Mouse (Mus musculus): Measurements from ENCODE around the gene Gm10309. TPM values are rescaled to one million over a fixed set of nuclear protein-coding genes. Genes with fewer than 3 reads are reported as not detected.
A peak's percentile ranks its signal among the peaks of the same experiment; 100 is the strongest.

The Gm10309 gene
- polyA plus RNA-seq, 1 experiment: 0.05 TPM

DNA sequence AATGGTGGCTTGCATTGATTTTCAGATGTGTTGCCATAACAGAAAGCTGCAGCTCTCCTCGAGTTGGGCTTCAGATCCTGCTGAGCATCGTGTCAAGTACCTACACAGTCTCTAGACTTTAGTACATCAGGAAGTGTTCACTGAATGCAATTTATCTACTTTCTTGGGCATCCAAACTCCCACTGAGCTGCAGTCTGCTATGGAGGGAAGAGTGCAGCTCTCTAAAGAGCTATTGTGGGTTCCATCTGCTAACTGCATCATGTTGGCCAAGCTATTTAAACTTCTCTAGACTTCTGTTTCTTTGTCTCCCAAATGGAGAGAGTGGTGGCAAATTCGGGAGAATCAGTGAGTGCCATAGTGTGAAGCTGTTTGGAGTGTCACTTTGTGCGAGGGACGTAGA, 11.6 kb upstream of the Gm10309 start:
- no peaks in the 10 kb centered on the region; the same call in 1 of the 2 replicates for H3K4me1 ChIP-seq (ENCODE audit: control insufficient read depth, insufficient read depth, insufficient read length, low read length)
- H3K27me3 ChIP-seq (ENCODE audit: control insufficient read depth, insufficient read depth, low read length): no peaks in the 10 kb centered on the region
- H3K4me3 ChIP-seq (ENCODE audit: low read depth, low read length): no peak overlapping the region
- 80% methylated on average over 5 of the region's 5 CpGs for WGBS
- no peaks in the 10 kb centered on the region for H3K36me3 ChIP-seq (ENCODE audit: control insufficient read depth, insufficient read depth, low read length)
- H3K27ac ChIP-seq (ENCODE audit: insufficient read depth, low read depth, low read length): no peak overlapping the region
- TF ChIP-seq POLR2A (IDR thresholded peaks at IDR 0.05; ENCODE audit: low read depth, low read length): no peak
- no peak for TF ChIP-seq CTCF (IDR thresholded peaks at IDR 0.05; ENCODE audit: extremely low read depth, insufficient read length, insufficient replicate concordance, low read depth, low read length)

DNA sequence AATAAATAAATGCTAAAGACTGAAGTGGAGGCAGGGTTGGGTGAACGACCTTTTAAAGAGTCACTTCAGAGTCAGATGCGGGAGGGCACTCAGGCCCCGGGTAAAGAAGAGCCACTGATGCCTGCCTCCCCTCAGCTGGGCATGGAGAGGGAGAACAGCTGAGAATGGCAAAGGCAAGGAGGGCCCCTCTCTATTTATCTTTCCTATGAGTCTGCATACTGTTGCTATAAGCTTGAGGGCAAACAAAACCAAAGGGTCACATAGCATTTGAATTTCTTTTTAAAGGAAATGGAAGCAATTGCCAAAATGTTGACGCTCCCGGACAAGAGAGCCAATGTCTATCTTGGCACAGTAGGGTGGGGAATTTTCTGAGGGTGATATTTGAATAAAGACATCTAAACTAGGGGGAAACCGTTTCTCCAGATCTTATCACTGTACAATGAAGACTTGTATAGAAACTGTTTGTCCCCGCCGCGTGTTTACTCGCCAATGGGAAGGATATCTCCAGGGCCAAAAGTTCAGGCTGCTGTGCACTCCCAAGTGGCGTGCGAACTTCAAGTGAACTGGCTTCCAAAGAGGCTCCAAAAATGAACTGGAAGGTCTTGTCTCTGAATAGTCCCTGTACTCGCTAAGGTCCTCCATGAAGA, 10.1 kb upstream of the Gm10309 start:
- no peaks in the 10 kb centered on the region for H3K36me3 ChIP-seq (ENCODE audit: control insufficient read depth, insufficient read depth, low read length)
- H3K27ac ChIP-seq (ENCODE audit: insufficient read depth, low read depth, low read length): peak overlapping the region; percentile 63

DNA sequence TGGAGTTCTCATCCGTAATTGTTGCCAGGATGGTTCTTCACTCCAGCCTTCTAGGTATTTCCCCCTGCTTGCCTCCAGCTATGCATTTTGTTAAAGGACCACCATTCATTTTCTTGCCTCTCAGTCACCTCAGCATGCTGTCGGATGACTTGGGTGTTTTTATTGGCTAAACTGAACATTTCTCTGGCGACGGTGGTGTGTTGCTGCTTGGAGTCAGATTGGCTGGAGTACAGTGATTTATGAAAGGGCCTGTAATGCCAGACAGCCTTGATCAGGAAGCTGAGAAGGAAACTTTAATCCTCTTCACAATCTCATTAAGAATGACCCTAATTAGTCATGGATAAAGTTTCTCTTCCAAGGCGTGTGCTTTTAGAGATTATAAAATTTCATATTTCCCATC, 4.8 kb upstream of the Gm10309 start:
- TF ChIP-seq CTCF (IDR thresholded peaks at IDR 0.05; ENCODE audit: extremely low read depth, insufficient read length, insufficient replicate concordance, low read depth, low read length) (no peak), POLR2A (IDR thresholded peaks at IDR 0.05; ENCODE audit: low read depth, low read length) (no peak)
- no peaks in the 10 kb centered on the region; the same call in 1 of the 2 replicates for H3K4me1 ChIP-seq (ENCODE audit: control insufficient read depth, insufficient read depth, insufficient read length, low read length)
- no peak overlapping the region for H3K4me3 ChIP-seq (ENCODE audit: low read depth, low read length)
- no peaks in the 10 kb centered on the region for H3K27me3 ChIP-seq (ENCODE audit: control insufficient read depth, insufficient read depth, low read length)
- H3K36me3 ChIP-seq (ENCODE audit: control insufficient read depth, insufficient read depth, low read length): no peaks in the 10 kb centered on the region
- no peak overlapping the region for H3K27ac ChIP-seq (ENCODE audit: insufficient read depth, low read depth, low read length)
- 76% methylated on average over 5 of the region's 5 CpGs for WGBS

More for the DNA sequence above, 10.1 kb upstream of the Gm10309 start:
- WGBS: 58% methylated on average over 13 of the region's 13 CpGs
- Histone ChIP-seq H3K27me3 (ENCODE audit: control insufficient read depth, insufficient read depth, low read length) (no peaks in the 10 kb centered on the region), H3K4me1 (ENCODE audit: control insufficient read depth, insufficient read depth, insufficient read length, low read length) (no peaks in the 10 kb centered on the region; the same call in 1 of the 2 replicates), H3K4me3 (ENCODE audit: low read depth, low read length) (no peak overlapping the region)
- no peak for TF ChIP-seq CTCF (IDR thresholded peaks at IDR 0.05; ENCODE audit: extremely low read depth, insufficient read length, insufficient replicate concordance, low read depth, low read length)

DNA sequence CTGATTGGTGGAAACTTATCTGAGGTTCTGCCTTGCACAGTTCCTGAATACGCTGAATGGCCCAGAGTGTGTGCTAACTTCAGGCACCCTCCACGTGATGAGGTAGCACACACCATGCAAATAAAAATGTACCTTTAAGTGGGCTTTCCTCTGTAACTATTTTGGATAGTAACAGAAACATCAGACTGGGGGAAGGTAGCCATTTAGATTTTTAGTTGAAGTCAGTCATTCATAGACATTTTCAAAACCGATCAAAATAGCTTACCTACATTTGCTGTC, 3.1 kb upstream of the Gm10309 start:
- H3K27me3 ChIP-seq (ENCODE audit: control insufficient read depth, insufficient read depth, low read length): no peaks in the 10 kb centered on the region
- no peaks in the 10 kb centered on the region for H3K36me3 ChIP-seq (ENCODE audit: control insufficient read depth, insufficient read depth, low read length)
- WGBS: 81% methylated on average over 3 of the region's 3 CpGs
- no peaks in the 10 kb centered on the region; the same call in 1 of the 2 replicates for H3K4me1 ChIP-seq (ENCODE audit: control insufficient read depth, insufficient read depth, insufficient read length, low read length)
- no peak overlapping the region for H3K4me3 ChIP-seq (ENCODE audit: low read depth, low read length)
- TF ChIP-seq POLR2A (IDR thresholded peaks at IDR 0.05; ENCODE audit: low read depth, low read length) (no peak), CTCF (IDR thresholded peaks at IDR 0.05; ENCODE audit: extremely low read depth, insufficient read length, insufficient replicate concordance, low read depth, low read length) (no peak)
- no peak overlapping the region for H3K27ac ChIP-seq (ENCODE audit: insufficient read depth, low read depth, low read length)

DNA sequence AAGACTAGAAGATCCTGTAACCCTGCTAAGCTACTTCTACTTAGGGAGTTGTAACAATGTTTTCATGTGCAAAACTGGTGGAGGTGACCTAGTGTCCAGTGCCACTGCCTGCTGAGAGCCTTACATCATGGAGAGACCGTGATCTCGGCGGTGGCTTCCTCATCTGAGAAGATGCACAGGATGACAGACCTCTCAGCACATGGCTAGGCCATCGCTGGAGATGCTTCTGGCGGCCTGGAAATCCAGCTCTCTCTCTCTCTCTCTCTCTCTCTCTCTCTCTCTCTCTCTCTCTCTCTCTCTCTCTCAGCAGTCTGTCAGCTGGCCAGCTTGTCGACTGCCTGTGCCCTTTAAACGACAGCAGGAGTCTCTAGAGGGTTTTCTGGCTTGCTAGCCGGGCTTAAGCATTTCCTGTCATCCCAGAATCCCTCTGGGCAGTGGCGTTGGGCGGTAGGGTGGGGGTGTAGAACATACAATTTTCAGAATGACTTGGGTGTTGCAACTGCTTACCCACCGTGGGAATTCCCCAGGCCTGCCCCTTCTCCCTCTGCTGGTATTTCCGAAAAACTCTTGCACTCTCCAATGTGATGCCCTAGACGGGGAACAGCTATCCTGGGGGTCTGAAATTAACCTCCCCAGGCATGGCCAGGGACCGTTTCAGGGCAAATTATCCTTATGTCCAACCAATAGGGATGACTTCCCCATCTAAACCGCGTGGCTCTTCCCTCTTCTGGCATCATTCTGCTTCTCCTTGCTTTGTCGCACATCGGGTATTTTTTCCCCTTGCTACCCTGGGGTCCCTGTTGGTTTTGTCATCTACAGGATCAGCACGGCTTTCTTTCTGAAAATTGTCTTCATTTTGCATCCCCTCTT, 2.5 kb upstream of the Gm10309 start:
- peak overlapping the region; percentile 44 for H3K27ac ChIP-seq (ENCODE audit: insufficient read depth, low read depth, low read length)

DNA sequence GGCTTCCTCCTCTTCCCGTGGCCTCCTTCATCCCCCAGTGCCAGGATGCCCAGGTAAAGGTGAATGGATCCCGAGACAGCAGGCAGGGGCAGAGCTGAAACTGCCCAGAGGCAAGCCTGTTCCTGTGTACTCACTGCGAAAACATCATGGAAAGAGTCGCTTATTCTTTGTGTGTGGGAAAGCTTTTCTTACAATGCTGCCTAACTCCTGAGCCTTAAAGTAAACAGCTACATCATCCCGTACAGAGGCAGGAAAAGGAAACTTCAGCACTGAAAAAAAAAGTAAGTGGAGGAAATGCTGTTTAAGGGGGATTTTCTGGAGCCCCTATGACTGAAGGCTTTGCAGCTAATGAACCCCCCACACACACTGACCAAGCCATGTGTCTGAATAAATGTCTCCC, 1.8 kb upstream of the Gm10309 start:
- Histone ChIP-seq H3K4me3 (ENCODE audit: low read depth, low read length) (no peak overlapping the region), H3K27ac (ENCODE audit: insufficient read depth, low read depth, low read length) (peak overlapping the region; percentile 44), H3K36me3 (ENCODE audit: control insufficient read depth, insufficient read depth, low read length) (no peaks in the 10 kb centered on the region), H3K4me1 (ENCODE audit: control insufficient read depth, insufficient read depth, insufficient read length, low read length) (no peaks in the 10 kb centered on the region; the same call in 1 of the 2 replicates), H3K27me3 (ENCODE audit: control insufficient read depth, insufficient read depth, low read length) (no peaks in the 10 kb centered on the region)
- TF ChIP-seq CTCF (IDR thresholded peaks at IDR 0.05; ENCODE audit: extremely low read depth, insufficient read length, insufficient replicate concordance, low read depth, low read length) (no peak), POLR2A (IDR thresholded peaks at IDR 0.05; ENCODE audit: low read depth, low read length) (no peak)
- WGBS: 74% methylated on average over 5 of the region's 5 CpGs

More for the DNA sequence above, 2.5 kb upstream of the Gm10309 start:
- Histone ChIP-seq H3K4me1 (ENCODE audit: control insufficient read depth, insufficient read depth, insufficient read length, low read length) (no peaks in the 10 kb centered on the region; the same call in 1 of the 2 replicates), H3K36me3 (ENCODE audit: control insufficient read depth, insufficient read depth, low read length) (no peaks in the 10 kb centered on the region), H3K27me3 (ENCODE audit: control insufficient read depth, insufficient read depth, low read length) (no peaks in the 10 kb centered on the region), H3K4me3 (ENCODE audit: low read depth, low read length) (no peak overlapping the region)
- TF ChIP-seq POLR2A (IDR thresholded peaks at IDR 0.05; ENCODE audit: low read depth, low read length) (no peak), CTCF (IDR thresholded peaks at IDR 0.05; ENCODE audit: extremely low read depth, insufficient read length, insufficient replicate concordance, low read depth, low read length) (no peak)
- WGBS: 77% methylated on average over 19 of the region's 19 CpGs

DNA sequence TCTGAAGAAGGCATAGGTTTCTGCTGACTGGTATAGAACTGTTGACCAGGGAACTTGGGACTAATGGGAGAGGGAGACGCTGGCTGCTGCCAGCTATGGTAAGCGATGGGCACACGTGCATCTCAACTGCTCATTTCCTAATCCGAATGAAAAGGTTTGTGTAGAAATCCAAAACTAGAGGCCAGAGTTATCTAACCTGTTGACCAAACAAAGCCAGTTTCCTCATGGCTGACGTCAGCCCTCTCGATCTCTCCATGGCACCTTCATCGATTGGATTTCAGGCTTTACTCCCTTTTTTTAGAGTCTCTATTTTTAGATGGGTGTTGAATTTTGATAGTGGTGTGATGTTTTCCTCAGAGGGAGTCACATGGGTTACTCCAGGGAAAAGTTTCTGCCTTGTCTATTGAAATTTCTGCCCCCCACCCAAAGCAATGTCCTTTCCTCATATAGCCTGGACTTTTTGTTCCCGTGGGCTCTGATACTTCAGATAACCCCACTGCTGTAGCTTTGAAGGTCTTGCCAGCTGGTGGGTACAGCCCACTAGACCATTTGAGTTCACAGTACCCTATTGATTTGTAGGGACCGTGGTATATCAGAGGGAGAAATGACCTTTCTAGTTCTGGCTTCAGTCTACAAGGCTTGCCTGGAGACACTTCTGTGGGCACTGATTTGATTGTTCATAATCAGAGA, 1.7 kb downstream of the Gm10309 start:
- Histone ChIP-seq H3K4me3 (ENCODE audit: low read depth, low read length) (no peak overlapping the region), H3K4me1 (ENCODE audit: control insufficient read depth, insufficient read depth, insufficient read length, low read length) (no peaks in the 10 kb centered on the region; the same call in 1 of the 2 replicates), H3K27me3 (ENCODE audit: control insufficient read depth, insufficient read depth, low read length) (no peaks in the 10 kb centered on the region), H3K36me3 (ENCODE audit: control insufficient read depth, insufficient read depth, low read length) (no peaks in the 10 kb centered on the region), H3K27ac (ENCODE audit: insufficient read depth, low read depth, low read length) (no peak overlapping the region)
- 86% methylated on average over 9 of the region's 9 CpGs for WGBS
- no peak for TF ChIP-seq POLR2A (IDR thresholded peaks at IDR 0.05; ENCODE audit: low read depth, low read length)
- no peak for TF ChIP-seq CTCF (IDR thresholded peaks at IDR 0.05; ENCODE audit: extremely low read depth, insufficient read length, insufficient replicate concordance, low read depth, low read length)

Data from small intestine, adult 2 months (tissue).